Mouse (Mus musculus) midbrain, embryonic 16.5 days (tissue): ENCODE measurements around the gene Mon1a. TPM values are rescaled to one million over a fixed set of nuclear protein-coding genes. Genes with fewer than 3 reads are reported as not detected.

ENCODE experiments used
- ATAC-seq: fragments of 200-750 bp; cut with Nextera tagmentation; 2 replicates; pipeline ENCODE4 v1.8.0; 2017; ENCODE audit warnings: moderate TSS enrichment
- H3K27ac ChIP-seq: fragments of 300-500 bp; sonication (generic); 2 replicates; pipeline ENCODE4 v1.5.1; 2014; ENCODE audit warnings: mild to moderate bottlenecking, low read length, mixed read lengths
- H3K27me3 ChIP-seq: fragments of 300-500 bp; sonication (generic); 2 replicates; pipeline ENCODE4 v1.6.1; 2014; ENCODE audit warnings: low read depth, low read length, mixed read lengths; ENCODE audit not compliant: control insufficient read depth, insufficient read depth
- H3K36me3 ChIP-seq: fragments of 300-500 bp; sonication (generic); 2 replicates; pipeline ENCODE4 v1.6.1; 2014; ENCODE audit warnings: mild to moderate bottlenecking, low read length, moderate library complexity, mixed read lengths; ENCODE audit not compliant: control insufficient read depth, insufficient read depth
- H3K4me1 ChIP-seq: fragments of 300-500 bp; sonication (generic); 2 replicates; pipeline ENCODE4 v1.6.1; 2014; ENCODE audit warnings: mild to moderate bottlenecking, low read length, mixed read lengths; ENCODE audit not compliant: control insufficient read depth, insufficient read depth
- H3K4me2 ChIP-seq: fragments of 300-500 bp; sonication (generic); 2 replicates; pipeline ENCODE4 v1.6.1; 2014; ENCODE audit warnings: mild to moderate bottlenecking, low read length, mixed read lengths
- H3K4me3 ChIP-seq: fragments of 300-500 bp; sonication (generic); 2 replicates; pipeline ENCODE4 v1.5.1; 2014; ENCODE audit warnings: low read depth, mild to moderate bottlenecking, low read length, moderate library complexity, mixed read lengths
- H3K9ac ChIP-seq: fragments of 300-500 bp; sonication (generic); 2 replicates; pipeline ENCODE4 v1.6.1; 2014; ENCODE audit warnings: low read depth, low read length, mixed read lengths
- H3K9me3 ChIP-seq: fragments of 300-500 bp; sonication (generic); replicated peaks from 2 replicates; pipeline ENCODE4 v1.6.1; 2014; ENCODE audit warnings: mild to moderate bottlenecking, low read length, mixed read lengths; ENCODE audit not compliant: control insufficient read depth, poor library complexity, severe bottlenecking
- WGBS: fragments of 180-500 bp; shearing (Covaris S2); extraction: QIAGEN DNeasy Blood & Tissue Kit; methylation state at CpG from one replicate; pipeline ENCODE4 v1.1.7; 2014; 5-methylcytosine and 5-hydroxymethylcytosine counted together
- polyA plus RNA-seq: library from polyadenylated mRNA; unstranded; fragments of >200 nt; fragmentation: Nextera tagmentation; extraction: Ambion mirVana; gene quantifications from 2 replicates; pipeline ENCODE4 v1.2.1, GENCODE M21; 2015

The Mon1a gene
- polyA plus RNA-seq, 1 experiment from 2014 or later, result 23.4 TPM

GRCm38 (mm10) chr9:107950460-107951355 lies 62.8 kb downstream of the Mon1a start:
- no peaks in the 10 kb centered on the region for H3K27me3 ChIP-seq
- H3K4me3 ChIP-seq, result peak overlapping the region; percentile 51
- H3K9me3 ChIP-seq, result no peaks in the 10 kb centered on the region
- H3K9ac ChIP-seq, result peak overlapping the region; percentile 65
- H3K36me3 ChIP-seq, result peaks cover 5% of the 10 kb centered on the region; the same call in 1 of the 2 replicates
- 14% methylated on average over 45 of the region's 45 CpGs for WGBS
- H3K4me2 ChIP-seq, result peak overlapping the region; percentile 93
- ATAC-seq, result peak; percentile 95
- H3K27ac ChIP-seq, result peak overlapping the region; percentile 86
- peaks cover 13% of the 10 kb centered on the region for H3K4me1 ChIP-seq

Other genes with a start within 250 kb of the Mon1a start
- gene Slc38a3, start 218.6 kb upstream of the Mon1a start, polyA plus RNA-seq, result 31.1 and 34.0 TPM in 2 replicates
- gene Gnat1, start 208.4 kb upstream of the Mon1a start, polyA plus RNA-seq, result 1.6 and 2.2 TPM in 2 replicates
- gene Sema3f, start 177.7 kb upstream of the Mon1a start, polyA plus RNA-seq, result 16.6 and 19.2 TPM in 2 replicates
- 239 and 270 TPM in 2 replicates for gene Rbm5, start 117.2 kb upstream of the Mon1a start, polyA plus RNA-seq
- 95.5 and 113 TPM in 2 replicates for gene Rbm6, start 14.9 kb upstream of the Mon1a start, polyA plus RNA-seq
- 1.4 and 2.6 TPM in 2 replicates for gene Mst1r, start 18.7 kb downstream of the Mon1a start, polyA plus RNA-seq
- gene Actl11, start 40.3 kb downstream of the Mon1a start, polyA plus RNA-seq, result not detected in 2 replicates
- 90.2 and 121 TPM in 2 replicates for gene Camkv, start 47.5 kb downstream of the Mon1a start, polyA plus RNA-seq
- gene Traip, start 62.0 kb downstream of the Mon1a start, polyA plus RNA-seq, result 10.0 and 12.6 TPM in 2 replicates
- gene Uba7, start 87.4 kb downstream of the Mon1a start, polyA plus RNA-seq, result 3.7 and 4.7 TPM in 2 replicates
- gene Gm20661, start 94.9 kb downstream of the Mon1a start, polyA plus RNA-seq, result 0.65 and 0.67 TPM in 2 replicates
- 16.7 and 17.6 TPM in 2 replicates for gene Inka1, start 97.7 kb downstream of the Mon1a start, polyA plus RNA-seq
- gene Cdhr4, start 104.3 kb downstream of the Mon1a start, polyA plus RNA-seq, result 1.2 and 1.4 TPM in 2 replicates
- gene Gm20662, start 108.2 kb downstream of the Mon1a start, polyA plus RNA-seq, result 0.83 and 0.97 TPM in 2 replicates
- gene Ip6k1, start 114.3 kb downstream of the Mon1a start, polyA plus RNA-seq, result 115 and 118 TPM in 2 replicates
- gene Gmppb, start 161.1 kb downstream of the Mon1a start, polyA plus RNA-seq, result 19.8 and 22.8 TPM in 2 replicates
- gene Amigo3, start 165.0 kb downstream of the Mon1a start, polyA plus RNA-seq, result 2.6 and 2.8 TPM in 2 replicates
- gene Mst1, start 192.3 kb downstream of the Mon1a start, polyA plus RNA-seq, result 0.09 TPM in 1 of 2 replicates, not detected in the other
- gene Rnf123, start 195.2 kb downstream of the Mon1a start, polyA plus RNA-seq, result 53.4 and 53.9 TPM in 2 replicates
- gene Apeh, start 206.5 kb downstream of the Mon1a start, polyA plus RNA-seq, result 46.0 and 50.8 TPM in 2 replicates